Mouse (Mus musculus) olfactory bulb, adult 2 months (tissue): ENCODE measurements at regions not wholly inside any gene's neighbourhood (a gene's known extent, or its start where the extent isn't known, plus 50 kb on each side); places are given as distances from the start of the nearest gene placed in this dataset.

ENCODE experiments used
- CTCF ChIP-seq: fragments of 200-500 bp; IDR thresholded peaks from 2 replicates; pipeline ENCODE4 v1.5.1; 2012; ENCODE audit warnings: low read depth, mild to moderate bottlenecking, low read length, moderate library complexity; ENCODE audit not compliant: insufficient read depth
- POLR2A ChIP-seq: fragments of 200-500 bp; IDR thresholded peaks from 2 replicates; pipeline ENCODE4 v1.6.1; 2012; ENCODE audit warnings: mild to moderate bottlenecking, low read depth, low read length, moderate library complexity; ENCODE audit not compliant: insufficient read depth

GRCm38 (mm10) chr2:146724924-146725555 lies 130.6 kb upstream of the Kiz start:
- TF ChIP-seq CTCF: no peak
- no peak for TF ChIP-seq POLR2A
